Mouse (Mus musculus): ENCODE measurements around the gene Gm1123.

Gm1123 gene

DNA sequence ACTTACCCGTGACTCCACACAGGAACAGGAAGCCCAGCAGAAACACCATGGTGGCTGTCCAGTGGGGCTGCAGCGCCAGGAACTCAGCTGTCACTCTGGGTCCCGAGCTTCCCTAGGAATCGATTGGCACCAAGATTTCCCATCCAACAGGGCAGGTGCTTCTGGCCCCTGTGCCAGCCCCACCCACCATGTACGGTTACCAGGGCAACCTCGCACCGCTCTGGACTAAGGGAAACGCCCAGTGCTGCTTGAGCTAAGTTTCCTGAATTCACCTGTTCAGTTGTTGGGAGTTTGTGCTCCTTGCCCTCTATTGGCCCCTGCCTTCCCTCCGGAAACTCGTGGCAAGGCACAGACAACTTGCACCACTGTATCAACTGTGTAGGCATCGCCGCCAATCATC is at the start of gene Gm1123:
Gm1123 (minus strand) TSS at position 141 of the 400 bp plus-strand sequence.
- DNase-seq (ENCODE audit: low spot score in 2 of 2): no peak

GRCm38 (mm10) chr9:99081718-99082117 is 46.2 kb upstream of the Gm1123 start:
- no peak for DNase-seq (ENCODE audit: low spot score in 2 of 2)

DNA sequence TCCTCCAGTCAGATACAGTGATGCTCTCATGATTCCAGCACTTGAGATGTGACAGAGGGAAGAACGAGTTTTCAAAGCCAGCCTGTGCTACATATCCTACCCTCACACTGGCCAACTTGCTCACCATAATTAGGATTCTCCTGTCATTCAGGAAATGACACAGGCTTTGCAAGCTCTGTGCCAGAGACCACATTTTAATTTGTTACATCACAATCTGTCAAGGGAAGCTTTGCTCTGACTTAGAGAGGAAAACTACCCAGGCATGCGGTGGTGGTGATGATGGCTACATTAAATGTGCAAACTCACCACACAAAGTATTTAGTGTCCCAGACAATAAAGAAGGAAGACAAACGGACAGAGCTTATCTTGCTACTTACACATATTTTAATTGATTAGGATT is 45.8 kb upstream of the Gm1123 start:
- DNase-seq (ENCODE audit: low spot score in 2 of 2): no peak

GRCm38 (mm10) chr9:99080657-99081056 is 45.1 kb upstream of the Gm1123 start:
- no peak for DNase-seq (ENCODE audit: low spot score in 2 of 2)

DNA sequence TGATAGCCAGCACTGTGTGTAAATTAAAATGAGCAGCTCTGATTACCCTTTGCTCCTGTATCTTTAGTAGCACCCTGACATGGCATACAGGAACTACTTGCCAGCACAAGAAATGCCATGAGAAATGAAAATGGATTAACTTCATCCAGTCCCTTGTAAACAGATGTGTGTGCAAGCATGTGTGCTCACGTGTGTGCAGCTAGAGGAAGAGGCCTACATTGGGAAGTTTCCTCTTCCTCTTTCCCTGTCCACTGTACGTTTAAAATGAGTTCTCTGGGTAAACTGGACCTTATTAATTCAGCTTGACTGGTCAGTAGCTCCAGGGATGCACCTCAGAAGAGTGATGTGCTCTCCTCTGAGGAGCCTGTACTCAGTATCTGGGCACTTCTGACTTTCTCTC is 38.9 kb upstream of the Gm1123 start:
- no peak for DNase-seq (ENCODE audit: low spot score in 2 of 2)

- no peak for DNase-seq (ENCODE audit: low spot score in 2 of 2)
Measured at GRCm38 (mm10) chr9:99072538-99072937, 37.0 kb upstream of the Gm1123 start.

DNA sequence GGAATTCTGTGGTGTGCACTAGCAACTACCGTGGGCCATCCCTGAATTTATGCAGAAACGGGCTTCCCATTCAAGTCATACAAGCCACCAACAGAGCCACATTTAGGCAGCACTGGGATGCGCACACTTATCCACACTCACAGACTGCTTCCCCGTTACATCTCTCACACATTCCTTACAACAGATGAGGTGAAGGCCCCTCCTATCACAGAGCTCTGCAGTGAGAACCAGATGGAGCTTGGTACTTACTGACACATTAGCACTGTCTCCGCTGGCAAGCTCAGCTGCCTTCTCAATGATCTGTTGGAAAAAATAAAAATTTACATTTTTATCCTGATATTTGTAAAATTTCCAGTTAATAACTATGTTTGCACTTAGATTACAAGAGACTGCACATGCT is 29.8 kb upstream of the Gm1123 start:
- no peak for DNase-seq (ENCODE audit: low spot score in 2 of 2)

GRCm38 (mm10) chr9:99064216-99064615 is 28.7 kb upstream of the Gm1123 start:
- no peak for DNase-seq (ENCODE audit: low spot score in 2 of 2)

DNA sequence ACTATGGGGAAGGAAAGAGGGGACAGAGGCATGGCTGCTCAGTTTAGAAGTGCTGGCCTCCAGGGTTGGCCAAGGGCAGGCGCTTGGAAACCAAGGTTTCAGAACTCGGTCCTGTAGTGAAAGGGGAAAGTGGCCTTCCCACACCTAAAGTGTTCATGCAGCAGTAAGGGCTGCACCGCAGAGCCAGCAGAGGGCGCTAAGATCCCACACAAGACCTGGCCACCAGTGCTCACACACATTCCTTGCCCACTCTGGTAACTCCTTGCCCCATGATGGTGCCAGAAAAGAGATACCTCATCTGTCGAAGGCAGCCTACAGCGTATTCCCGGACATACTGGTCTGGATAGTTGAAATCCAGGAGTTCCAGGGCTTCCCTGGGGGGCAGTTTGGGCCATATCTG is 27.0 kb upstream of the Gm1123 start:
- DNase-seq (ENCODE audit: low spot score in 2 of 2): peak; percentile 66 to 67

DNA sequence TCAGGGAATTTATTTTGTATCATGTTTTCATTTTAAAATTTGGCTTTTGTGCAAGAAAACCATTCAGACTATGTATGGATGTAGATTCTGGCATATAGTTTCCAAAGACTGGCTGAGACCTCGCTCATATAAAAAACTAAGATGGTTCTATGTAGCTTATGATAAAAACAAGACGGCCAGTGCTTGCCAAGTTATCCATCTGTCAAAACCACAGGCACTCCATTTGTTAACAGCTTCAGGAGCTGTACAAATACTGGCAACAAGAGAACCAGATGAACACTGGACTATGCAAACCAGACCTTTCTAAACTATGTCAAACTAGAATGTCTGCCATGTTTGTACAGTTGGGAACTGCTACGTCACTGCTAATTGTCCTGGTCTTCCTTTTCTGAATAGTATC is 22.2 kb upstream of the Gm1123 start:
- no peak for DNase-seq (ENCODE audit: low spot score in 2 of 2)

GRCm38 (mm10) chr9:99049760-99050159 is 14.2 kb upstream of the Gm1123 start:
- no peak for DNase-seq (ENCODE audit: low spot score in 2 of 2)

DNA sequence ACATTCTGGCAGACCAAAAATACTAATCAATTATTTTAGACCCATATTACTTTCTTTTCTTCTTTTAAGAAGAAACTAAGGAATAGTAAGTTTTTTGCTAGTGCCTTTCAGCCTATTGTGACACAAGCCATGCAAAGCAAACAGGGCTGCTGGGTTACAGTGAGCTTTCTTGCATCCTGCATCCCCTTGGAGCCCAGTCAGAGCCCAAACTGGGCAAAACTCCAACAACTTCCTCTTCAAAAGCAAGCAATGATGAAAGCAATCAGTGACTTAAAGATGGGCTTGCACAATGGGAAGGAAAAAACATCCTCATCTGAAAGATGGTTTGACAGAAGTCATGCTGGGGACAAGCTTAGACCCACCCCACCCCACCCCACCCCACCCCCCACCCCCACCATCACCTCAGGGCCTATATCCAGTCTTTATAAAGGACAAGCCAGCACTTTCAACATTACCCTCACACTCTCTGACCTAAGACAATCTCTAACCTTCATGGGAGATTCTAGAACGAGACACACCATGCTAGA is 13.3 kb upstream of the Gm1123 start:
- no peak for DNase-seq (ENCODE audit: low spot score in 2 of 2)

DNA sequence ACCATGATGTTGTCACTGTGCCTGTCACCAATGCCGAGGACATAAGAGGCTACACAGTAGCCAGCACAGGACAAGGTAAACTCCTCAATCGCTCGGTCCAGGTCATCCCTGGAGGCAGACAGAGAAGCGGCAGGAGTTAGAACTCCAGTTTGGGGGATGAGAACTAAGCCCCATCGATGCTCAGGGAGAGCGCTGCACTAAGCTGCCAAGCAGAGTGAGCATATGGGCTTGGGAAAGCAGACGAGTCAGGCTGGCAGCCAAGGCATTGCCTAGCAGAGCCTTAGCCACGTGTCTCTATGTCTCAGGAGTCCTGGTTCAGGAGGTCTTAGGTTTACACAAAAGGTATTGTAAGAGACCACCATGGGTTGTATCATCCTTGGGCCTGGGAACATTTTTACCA is 9.2 kb upstream of the Gm1123 start:
- DNase-seq (ENCODE audit: low spot score in 2 of 2): no peak

- no peak for DNase-seq (ENCODE audit: low spot score in 2 of 2)
Measured at GRCm38 (mm10) chr9:99042641-99043040, 7.1 kb upstream of the Gm1123 start.

GRCm38 (mm10) chr9:99041994-99042393 is 6.5 kb upstream of the Gm1123 start:
- no peak for DNase-seq (ENCODE audit: low spot score in 2 of 2)

DNA sequence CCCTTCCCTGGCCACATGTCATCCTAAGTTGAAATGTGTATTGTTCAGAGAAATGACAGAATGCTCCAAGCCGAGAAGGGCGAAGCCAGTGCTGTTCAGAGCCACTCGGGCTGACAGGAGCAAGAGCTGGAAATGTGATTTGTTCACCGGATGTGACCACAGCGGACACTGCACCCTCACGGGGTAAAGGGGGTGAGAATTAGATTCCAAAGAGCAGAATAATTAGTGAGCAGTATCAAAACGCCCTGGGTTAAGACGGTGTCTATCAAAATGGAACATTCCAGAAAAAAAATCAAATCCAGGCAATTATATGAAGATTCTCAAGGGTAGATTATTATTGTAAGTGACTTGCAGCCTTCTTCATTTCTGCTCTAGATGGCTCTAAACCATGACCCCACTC is 1.4 kb downstream of the Gm1123 start:
- no peak for DNase-seq (ENCODE audit: low spot score in 2 of 2)

DNA sequence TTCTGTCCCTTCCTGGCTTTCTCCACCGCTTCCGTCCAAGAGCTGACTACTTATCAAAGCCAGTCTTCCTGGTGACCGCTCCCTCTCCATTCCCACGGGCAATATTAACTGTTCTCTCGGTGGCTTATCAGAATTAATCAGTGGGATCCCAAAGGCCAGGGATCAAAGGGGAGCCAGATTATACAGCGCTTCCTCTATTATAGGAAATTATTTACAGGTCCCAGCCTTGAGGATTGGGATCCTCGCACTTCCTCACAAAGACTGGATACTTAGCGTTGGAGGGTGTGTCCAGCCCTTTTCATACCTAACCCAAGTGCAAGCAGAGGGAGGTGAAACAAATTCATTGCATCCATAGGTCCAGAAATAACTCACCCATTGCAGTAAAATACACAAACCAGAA is 3.5 kb downstream of the Gm1123 start:
- no peak for DNase-seq (ENCODE audit: low spot score in 2 of 2)

GRCm38 (mm10) chr9:99021751-99022150 is 13.8 kb downstream of the Gm1123 start:
- DNase-seq (ENCODE audit: low spot score in 2 of 2): no peak

- no peak for DNase-seq (ENCODE audit: low spot score in 2 of 2)
Measured at GRCm38 (mm10) chr9:99021166-99021565, 14.3 kb downstream of the Gm1123 start.

DNA sequence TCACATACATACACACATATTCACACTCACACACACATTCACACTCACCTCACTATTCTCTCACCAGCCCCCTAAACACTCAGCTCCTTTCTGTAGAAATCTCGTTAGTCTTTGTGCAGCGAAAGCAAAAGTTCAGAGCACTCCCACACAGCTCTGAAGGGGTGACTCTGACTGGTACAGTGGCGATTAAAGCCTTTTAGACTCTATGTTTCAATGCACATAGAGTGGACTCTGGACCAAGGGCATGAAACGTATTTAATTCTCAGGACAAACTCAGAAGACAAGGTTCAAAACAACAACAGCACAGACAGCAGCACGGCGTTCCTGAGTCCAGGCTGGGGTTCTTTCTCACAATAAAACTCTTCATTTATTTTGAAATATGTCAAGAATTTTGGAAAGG is 17.8 kb downstream of the Gm1123 start:
- no peak for DNase-seq (ENCODE audit: low spot score in 2 of 2)

- peak in 1 of 2 experiments; percentile 14 for DNase-seq (ENCODE audit: low spot score in 2 of 2)
Measured at GRCm38 (mm10) chr9:99016759-99017158, 18.8 kb downstream of the Gm1123 start.

DNA sequence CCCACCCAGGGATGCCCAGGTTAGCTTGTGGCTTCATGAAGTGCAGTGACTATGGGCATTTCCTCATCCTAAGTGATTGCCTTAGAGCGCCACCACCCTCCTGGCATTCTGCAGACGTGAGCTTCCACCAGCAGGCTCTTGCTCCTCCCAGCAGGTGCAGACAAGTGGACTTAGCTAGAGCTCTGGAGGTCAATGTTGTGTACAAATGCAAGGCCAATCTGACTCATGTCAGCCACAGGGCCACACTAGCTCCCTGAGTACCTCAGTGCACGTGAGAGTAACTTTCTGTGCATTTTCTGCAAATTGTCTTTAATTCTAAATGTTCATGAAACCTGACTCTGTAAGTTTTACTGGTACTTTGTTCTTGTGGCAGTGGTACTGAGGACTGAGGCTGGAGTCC is 19.2 kb downstream of the Gm1123 start:
- no peak for DNase-seq (ENCODE audit: low spot score in 2 of 2)

- DNase-seq (ENCODE audit: low spot score in 2 of 2): no peak
Measured at GRCm38 (mm10) chr9:99009898-99010199, 25.7 kb downstream of the Gm1123 start.

DNA sequence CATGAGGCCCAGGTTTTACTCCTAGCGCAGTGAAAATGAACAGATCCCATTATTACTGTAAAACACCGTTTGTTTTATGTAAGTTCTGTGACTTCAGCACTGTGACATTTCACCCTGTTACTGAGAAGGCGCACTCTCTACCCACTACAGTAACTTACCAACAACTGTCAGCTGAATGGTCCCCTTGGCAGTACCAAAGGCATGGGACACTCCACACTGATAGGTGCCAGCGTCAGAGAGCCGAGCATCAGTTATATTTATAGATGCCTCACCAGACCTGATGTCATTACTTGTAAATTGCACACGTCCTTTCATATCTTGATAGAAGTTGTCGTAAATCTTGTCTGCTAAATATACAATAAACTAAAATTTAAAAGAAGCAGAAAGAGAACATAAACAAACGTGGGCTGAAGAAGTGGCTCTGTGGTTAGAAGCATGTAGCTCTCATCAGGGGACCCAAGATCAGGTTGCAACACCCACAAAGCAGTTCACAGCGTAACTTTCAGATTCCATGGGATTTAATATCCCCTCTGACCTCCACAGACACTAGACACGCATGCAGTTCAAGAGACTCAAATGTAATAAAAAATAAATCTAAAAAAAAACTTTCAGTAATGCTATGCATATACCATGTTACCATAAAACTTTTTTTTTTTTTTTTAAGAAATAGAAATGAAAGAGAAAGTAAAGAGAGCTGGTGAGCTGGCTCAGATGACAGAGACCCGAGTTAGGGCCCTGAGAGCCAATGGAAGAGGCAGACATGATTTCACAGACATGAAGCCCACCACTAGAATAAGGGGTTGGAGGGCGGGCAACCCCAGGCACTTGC is 26.2 kb downstream of the Gm1123 start:
- no peak for DNase-seq (ENCODE audit: low spot score in 2 of 2)

Data from right cerebral cortex, postnatal 36 days (tissue).